Mouse (Mus musculus): ENCODE measurements around the gene Cggbp1.

- no peak for TF ChIP-seq POLR2A (IDR thresholded peaks at IDR 0.05; ENCODE audit: borderline replicate concordance, low read depth, low read length)
- TF ChIP-seq CTCF (IDR thresholded peaks at IDR 0.05; ENCODE audit: low read depth, low read length), result no peak
These were observed 27.3 kb upstream of the Cggbp1 start for GRCm38 (mm10) chr16:64824474-64824873.
